Mouse (Mus musculus): ENCODE results near the gene Gnb3. TPM values are rescaled to one million over a fixed set of nuclear protein-coding genes. Genes with fewer than 3 reads are reported as not detected.

The Gnb3 gene
- under 1 TPM; 0.01 to 0.12 TPM for polyA plus RNA-seq (2012; fragmentation: generic; extraction: Trizol)

GRCm38 (mm10) chr6:124840241-124841167, at the start of gene Gnb3:
Gnb3 (minus strand) TSS chr6:124840275.

GRCm38 (mm10) chr6:124887986-124888385, 47.9 kb upstream of the Gnb3 start, which contains the start of gene Cd4:
Cd4 (minus strand) TSS chr6:124888221.

GRCm38 (mm10) chr6:124863658-124864298, 23.7 kb upstream of the Gnb3 start, which contains the start of gene Gpr162:
Gpr162 (minus strand) TSS chr6:124863983.

GRCm38 (mm10) chr6:124856916-124857839, 17.1 kb upstream of the Gnb3 start, which contains the start of gene P3h3:
P3h3 (minus strand) TSS chr6:124857752.

GRCm38 (mm10) chr6:124828868-124829798, 10.9 kb downstream of the Gnb3 start, which contains the start of the genes Usp5 and Cdca3:
Usp5 (minus strand) TSS chr6:124829484.
Cdca3 (plus strand) TSS chr6:124829547.

GRCm38 (mm10) chr6:124813933-124814332, 26.1 kb downstream of the Gnb3 start, which contains the start of gene Tpi1:
Tpi1 (minus strand) TSS chr6:124814296.

GRCm38 (mm10) chr6:124808358-124809012, 31.6 kb downstream of the Gnb3 start, which contains the start of gene Spsb2:
Spsb2 (plus strand) TSS chr6:124808661.

Other genes with a start within 250 kb of the Gnb3 start
- 1 to 10 TPM in 1 of 2 experiments, under 1 TPM in 1; 0.02 to 9.9 TPM for gene C1s2, start 204.2 kb downstream of the Gnb3 start, polyA plus RNA-seq (2012; fragmentation: generic; extraction: Trizol)
- 10 to 100 TPM; 15.8 to 44.1 TPM for gene Lpcat3, start 177.2 kb downstream of the Gnb3 start, polyA plus RNA-seq (2012; fragmentation: generic; extraction: Trizol)
- 100 to 1,000 TPM in 1 of 2 experiments, 10 to 100 TPM in 1; 89.9 to 126 TPM for gene Emg1, start 128.1 kb downstream of the Gnb3 start, polyA plus RNA-seq (2012; fragmentation: generic; extraction: Trizol)
- 100 to 1,000 TPM; 220 to 503 TPM for gene Phb2, start 127.9 kb downstream of the Gnb3 start, polyA plus RNA-seq (2012; fragmentation: generic; extraction: Trizol)
- gene Ptpn6, start 101.6 kb downstream of the Gnb3 start, polyA plus RNA-seq (2012; fragmentation: generic; extraction: Trizol), result 1 to 10 TPM; 2.3 to 5.1 TPM
- gene Grcc10, start 98.9 kb downstream of the Gnb3 start, polyA plus RNA-seq (2012; fragmentation: generic; extraction: Trizol), result 100 to 1,000 TPM; 306 to 579 TPM
- gene Gm45234, start 84.3 kb downstream of the Gnb3 start, polyA plus RNA-seq (2012; fragmentation: generic; extraction: Trizol), result under 1 TPM; 0.01 to 0.13 TPM
- 10 to 100 TPM; 23.4 to 84.9 TPM for gene Atn1, start 83.8 kb downstream of the Gnb3 start, polyA plus RNA-seq (2012; fragmentation: generic; extraction: Trizol)
- 10 to 100 TPM in 1 of 2 experiments, 1 to 10 TPM in 1; 1.9 to 14.4 TPM for gene Eno2, start 70.6 kb downstream of the Gnb3 start, polyA plus RNA-seq (2012; fragmentation: generic; extraction: Trizol)
- under 1 TPM; 0.04 to 0.31 TPM for gene Lrrc23, start 60.5 kb downstream of the Gnb3 start, polyA plus RNA-seq (2012; fragmentation: generic; extraction: Trizol)
- 10 to 100 TPM; 25.7 to 50.6 TPM for gene Spsb2, start 31.6 kb downstream of the Gnb3 start, polyA plus RNA-seq (2012; fragmentation: generic; extraction: Trizol)
- 100 to 1,000 TPM; 586 to 773 TPM for gene Tpi1, start 26.0 kb downstream of the Gnb3 start, polyA plus RNA-seq (2012; fragmentation: generic; extraction: Trizol)
- 100 to 1,000 TPM; 101 to 117 TPM for gene Usp5, start 10.8 kb downstream of the Gnb3 start, polyA plus RNA-seq (2012; fragmentation: generic; extraction: Trizol)
- 100 to 1,000 TPM in 1 of 2 experiments, 10 to 100 TPM in 1; 55.6 to 112 TPM for gene Cdca3, start 10.7 kb downstream of the Gnb3 start, polyA plus RNA-seq (2012; fragmentation: generic; extraction: Trizol)
- gene P3h3, start 17.5 kb upstream of the Gnb3 start, polyA plus RNA-seq (2012; fragmentation: generic; extraction: Trizol), result 10 to 100 TPM in 1 of 2 experiments, 1 to 10 TPM in 1; 4.9 to 50.4 TPM
- 1 to 10 TPM in 1 of 2 experiments, under 1 TPM in 1; 0.09 to 3.1 TPM for gene Gpr162, start 23.7 kb upstream of the Gnb3 start, polyA plus RNA-seq (2012; fragmentation: generic; extraction: Trizol)
- gene Cd4, start 47.9 kb upstream of the Gnb3 start, polyA plus RNA-seq (2012; fragmentation: generic; extraction: Trizol), result under 1 TPM in 1 of 2 experiments, not detected in 1; 0.04 TPM
- gene Lag3, start 71.4 kb upstream of the Gnb3 start, polyA plus RNA-seq (2012; fragmentation: generic; extraction: Trizol), result 1 to 10 TPM in 1 of 2 experiments, under 1 TPM in 1; 0.13 to 1.9 TPM
- 1,000 to 10,000 TPM; 2,499 to 3,064 TPM for gene Ptms, start 79.8 kb upstream of the Gnb3 start, polyA plus RNA-seq (2012; fragmentation: generic; extraction: Trizol)
- 100 to 1,000 TPM; 293 to 332 TPM for gene Mlf2, start 91.1 kb upstream of the Gnb3 start, polyA plus RNA-seq (2012; fragmentation: generic; extraction: Trizol)
- 100 to 1,000 TPM in 1 of 2 experiments, 10 to 100 TPM in 1; 99.3 to 123 TPM for gene Cops7a, start 125.3 kb upstream of the Gnb3 start, polyA plus RNA-seq (2012; fragmentation: generic; extraction: Trizol)
- 10 to 100 TPM in 1 of 2 experiments, 1 to 10 TPM in 1; 3.0 to 14.0 TPM for gene Pianp, start 156.4 kb upstream of the Gnb3 start, polyA plus RNA-seq (2012; fragmentation: generic; extraction: Trizol)
- 10 to 100 TPM in 1 of 2 experiments, 1 to 10 TPM in 1; 9.5 to 27.6 TPM for gene Zfp384, start 168.9 kb upstream of the Gnb3 start, polyA plus RNA-seq (2012; fragmentation: generic; extraction: Trizol)
- gene Ing4, start 199.5 kb upstream of the Gnb3 start, polyA plus RNA-seq (2012; fragmentation: generic; extraction: Trizol), result 10 to 100 TPM; 15.4 to 76.7 TPM
- 1 to 10 TPM in 1 of 2 experiments, under 1 TPM in 1; 0.32 to 8.6 TPM for gene Acrbp, start 209.4 kb upstream of the Gnb3 start, polyA plus RNA-seq (2012; fragmentation: generic; extraction: Trizol)
- under 1 TPM in 1 of 2 experiments, not detected in 1; 0.09 TPM for gene Lpar5, start 227.6 kb upstream of the Gnb3 start, polyA plus RNA-seq (2012; fragmentation: generic; extraction: Trizol)

All from C3H10T1/2 (cell line).